Mouse (Mus musculus): ENCODE data around the gene Rnf135. TPM values are rescaled to one million over a fixed set of nuclear protein-coding genes. Genes with fewer than 3 reads are reported as not detected.

The Rnf135 gene
- polyA plus RNA-seq, 1 experiment from 2014 or later = 3.8 TPM

DNA sequence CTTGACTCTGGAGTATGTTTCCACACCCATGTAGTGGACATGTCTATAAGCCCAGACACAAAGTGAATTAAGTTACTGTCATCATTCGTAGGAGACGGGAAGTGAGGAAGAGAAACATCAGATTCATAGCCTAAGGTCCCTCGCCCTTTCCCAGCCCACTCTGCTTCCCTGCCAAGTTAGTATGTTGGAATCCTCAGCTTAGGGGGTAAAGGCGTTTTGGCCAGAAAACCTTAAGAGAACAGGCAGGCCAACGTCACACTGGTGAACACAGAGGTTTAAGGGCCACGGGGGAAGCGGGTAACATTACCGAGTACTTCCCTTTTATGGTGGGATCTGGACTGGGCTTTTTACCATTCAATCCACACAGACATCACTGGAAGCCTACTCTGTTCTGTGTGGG is 28.1 kb upstream of the Rnf135 start:
- H3K27ac ChIP-seq (ENCODE audit: low read depth, low read length) = no peak overlapping the region
- H3K9me3 ChIP-seq (ENCODE audit: control insufficient read depth, low read length) = no peaks in the 10 kb centered on the region
- ATAC-seq (ENCODE audit: low FRiP score) = no peak
- H3K4me2 ChIP-seq (replicated peaks; ENCODE audit: low read depth, low read length) = no peak overlapping the region
- no peak overlapping the region for H3K4me3 ChIP-seq (ENCODE audit: low read depth, low read length)
- 91% methylated on average over 8 of the region's 8 CpGs for WGBS
- no peaks in the 10 kb centered on the region for H3K4me1 ChIP-seq (replicated peaks; ENCODE audit: control insufficient read depth, insufficient read depth, low read length)
- H3K27me3 ChIP-seq (ENCODE audit: control insufficient read depth, insufficient read depth, low read length) = peaks cover 26% of the 10 kb centered on the region
- H3K9ac ChIP-seq (ENCODE audit: low read depth, low read length) = no peak overlapping the region
- DNase-seq (ENCODE audit: low spot score) = no peak
- H3K36me3 ChIP-seq (ENCODE audit: control insufficient read depth, insufficient read depth, low read length) = no peaks in the 10 kb centered on the region

GRCm38 (mm10) chr11:80155961-80156360 is 27.7 kb upstream of the Rnf135 start:
- no peak overlapping the region for H3K4me3 ChIP-seq (ENCODE audit: low read depth, low read length)
- no peak overlapping the region for H3K4me2 ChIP-seq (replicated peaks; ENCODE audit: low read depth, low read length)
- H3K9me3 ChIP-seq (ENCODE audit: control insufficient read depth, low read length) = no peaks in the 10 kb centered on the region
- H3K27me3 ChIP-seq (ENCODE audit: control insufficient read depth, insufficient read depth, low read length) = peaks cover 26% of the 10 kb centered on the region
- DNase-seq (ENCODE audit: low spot score) = no peak
- H3K27ac ChIP-seq (ENCODE audit: low read depth, low read length) = no peak overlapping the region
- H3K4me1 ChIP-seq (replicated peaks; ENCODE audit: control insufficient read depth, insufficient read depth, low read length) = no peaks in the 10 kb centered on the region
- H3K9ac ChIP-seq (ENCODE audit: low read depth, low read length) = no peak overlapping the region
- ATAC-seq (ENCODE audit: low FRiP score) = no peak
- WGBS = 85% methylated on average over 4 of the region's 4 CpGs
- no peaks in the 10 kb centered on the region for H3K36me3 ChIP-seq (ENCODE audit: control insufficient read depth, insufficient read depth, low read length)

DNA sequence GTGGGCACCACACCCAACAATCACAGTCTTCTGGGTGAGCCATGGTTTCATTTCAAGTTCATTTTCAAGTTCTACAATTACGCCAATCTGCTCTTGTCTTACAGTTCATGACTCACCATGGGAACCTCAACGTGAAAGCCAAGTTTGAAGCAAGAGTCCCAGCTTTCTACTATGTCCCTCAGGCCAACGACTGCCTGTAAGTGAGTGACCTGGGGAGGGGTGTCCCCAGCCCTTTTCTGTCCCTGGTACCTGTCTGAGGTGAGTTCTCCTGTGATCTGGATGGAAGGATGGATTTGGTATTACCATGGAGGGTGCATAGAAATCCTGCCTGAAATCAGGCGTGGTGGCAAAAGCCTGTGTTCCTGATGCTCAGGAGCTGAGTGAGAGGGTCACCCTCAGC is 26.8 kb upstream of the Rnf135 start:
- no peak overlapping the region for H3K27ac ChIP-seq (ENCODE audit: low read depth, low read length)
- no peak for DNase-seq (ENCODE audit: low spot score)
- H3K9ac ChIP-seq (ENCODE audit: low read depth, low read length) = no peak overlapping the region
- H3K27me3 ChIP-seq (ENCODE audit: control insufficient read depth, insufficient read depth, low read length) = peaks cover 26% of the 10 kb centered on the region
- WGBS = 77% methylated on average over 4 of the region's 4 CpGs
- no peak for ATAC-seq (ENCODE audit: low FRiP score)
- H3K9me3 ChIP-seq (ENCODE audit: control insufficient read depth, low read length) = no peaks in the 10 kb centered on the region
- H3K4me1 ChIP-seq (replicated peaks; ENCODE audit: control insufficient read depth, insufficient read depth, low read length) = no peaks in the 10 kb centered on the region
- H3K36me3 ChIP-seq (ENCODE audit: control insufficient read depth, insufficient read depth, low read length) = no peaks in the 10 kb centered on the region
- no peak overlapping the region for H3K4me2 ChIP-seq (replicated peaks; ENCODE audit: low read depth, low read length)
- no peak overlapping the region for H3K4me3 ChIP-seq (ENCODE audit: low read depth, low read length)

DNA sequence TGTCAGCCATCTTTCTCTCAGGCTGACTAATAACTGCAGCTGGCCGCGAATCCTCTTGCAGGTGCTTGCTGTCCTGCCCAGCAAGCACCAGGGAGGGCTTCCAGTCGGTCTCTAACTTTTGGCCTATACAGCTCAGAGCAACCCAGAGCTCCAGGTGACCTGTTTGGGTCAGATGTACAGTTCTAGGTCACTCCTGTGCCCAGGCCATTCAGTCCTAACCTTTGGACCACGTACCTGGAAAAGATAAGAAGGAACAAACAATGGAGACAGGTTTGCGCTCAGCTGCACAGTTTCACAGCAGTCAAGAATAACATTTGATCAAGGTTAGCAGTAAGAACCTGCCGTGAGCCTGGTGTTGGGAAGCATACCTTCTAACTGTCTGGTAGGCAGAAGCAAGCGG is 24.6 kb upstream of the Rnf135 start:
- no peak overlapping the region for H3K4me2 ChIP-seq (replicated peaks; ENCODE audit: low read depth, low read length)
- H3K4me3 ChIP-seq (ENCODE audit: low read depth, low read length) = no peak overlapping the region
- H3K36me3 ChIP-seq (ENCODE audit: control insufficient read depth, insufficient read depth, low read length) = no peaks in the 10 kb centered on the region
- H3K27ac ChIP-seq (ENCODE audit: low read depth, low read length) = no peak overlapping the region
- ATAC-seq (ENCODE audit: low FRiP score) (no peak), DNase-seq (ENCODE audit: low spot score) (no peak)
- WGBS = 83% methylated on average over 7 of the region's 7 CpGs
- no peaks in the 10 kb centered on the region for H3K9me3 ChIP-seq (ENCODE audit: control insufficient read depth, low read length)
- no peak overlapping the region for H3K9ac ChIP-seq (ENCODE audit: low read depth, low read length)
- H3K4me1 ChIP-seq (replicated peaks; ENCODE audit: control insufficient read depth, insufficient read depth, low read length) = no peaks in the 10 kb centered on the region
- H3K27me3 ChIP-seq (ENCODE audit: control insufficient read depth, insufficient read depth, low read length) = peaks cover 14% of the 10 kb centered on the region

DNA sequence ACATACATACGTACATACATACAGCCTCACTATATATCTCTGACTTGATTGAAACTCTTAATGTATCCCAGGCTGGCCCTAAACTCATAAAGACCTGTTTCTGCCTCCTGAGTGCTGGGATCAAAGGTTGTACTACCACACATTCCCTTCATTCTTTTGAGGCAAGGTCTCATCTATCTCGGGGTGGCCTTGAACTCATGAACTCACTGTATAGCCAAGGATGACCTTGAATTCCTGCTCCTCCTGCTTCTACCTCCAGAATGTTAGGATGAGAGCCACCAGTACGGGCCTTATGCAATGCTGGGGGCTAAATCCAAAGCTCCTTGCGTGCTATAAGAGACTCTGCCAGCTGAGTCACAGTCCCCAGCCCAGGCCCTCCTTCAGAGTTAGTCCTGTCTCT is 22.6 kb upstream of the Rnf135 start:
- ATAC-seq (ENCODE audit: low FRiP score) (no peak), DNase-seq (ENCODE audit: low spot score) (no peak)
- H3K4me1 ChIP-seq (replicated peaks; ENCODE audit: control insufficient read depth, insufficient read depth, low read length) = no peaks in the 10 kb centered on the region
- H3K4me2 ChIP-seq (replicated peaks; ENCODE audit: low read depth, low read length) = no peak overlapping the region
- no peak overlapping the region for H3K27ac ChIP-seq (ENCODE audit: low read depth, low read length)
- no peaks in the 10 kb centered on the region for H3K27me3 ChIP-seq (ENCODE audit: control insufficient read depth, insufficient read depth, low read length)
- H3K9me3 ChIP-seq (ENCODE audit: control insufficient read depth, low read length) = no peaks in the 10 kb centered on the region
- 86% methylated on average over 4 of the region's 4 CpGs for WGBS
- H3K9ac ChIP-seq (ENCODE audit: low read depth, low read length) = no peak overlapping the region
- no peak overlapping the region for H3K4me3 ChIP-seq (ENCODE audit: low read depth, low read length)
- no peaks in the 10 kb centered on the region for H3K36me3 ChIP-seq (ENCODE audit: control insufficient read depth, insufficient read depth, low read length)

DNA sequence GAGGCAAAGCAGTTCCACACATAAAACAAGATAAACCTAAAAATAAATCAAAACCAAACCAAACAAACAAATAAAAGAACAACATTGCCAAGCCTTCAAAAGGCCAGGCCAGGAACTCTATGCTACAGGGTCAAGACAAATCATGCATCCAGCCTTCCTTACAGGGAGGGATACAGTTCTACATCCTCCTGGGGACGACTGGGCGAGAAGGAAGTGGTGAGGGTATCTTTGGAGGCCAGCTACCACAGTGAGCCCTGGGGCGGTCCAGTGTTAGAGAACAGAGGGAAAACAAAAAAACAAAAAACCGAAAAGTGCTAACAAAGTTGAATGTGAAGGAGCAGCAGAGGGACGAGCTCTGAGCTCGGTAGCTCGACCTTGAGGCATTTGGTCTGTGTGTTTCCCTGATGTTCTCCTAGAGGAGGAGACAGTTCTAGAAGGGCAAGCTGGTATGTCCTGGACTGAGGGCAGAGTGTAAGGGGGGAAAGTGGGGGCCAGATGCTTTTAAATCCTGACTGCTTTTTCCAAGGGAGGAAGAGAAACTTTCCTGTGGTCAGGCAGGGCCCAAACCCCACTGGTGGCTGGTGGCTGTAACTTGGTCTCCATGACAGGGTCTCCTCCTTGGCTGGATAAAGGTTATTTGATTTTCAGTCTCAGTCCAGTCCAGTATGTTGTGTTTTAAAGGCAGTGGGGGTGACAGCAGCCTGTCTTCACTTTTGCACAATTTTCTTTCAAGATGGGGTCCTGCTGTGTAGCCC is 20.1 kb upstream of the Rnf135 start:
- no peak for ATAC-seq (ENCODE audit: low FRiP score)
- DNase-seq (ENCODE audit: low spot score) = no peak
- no peak overlapping the region for H3K4me3 ChIP-seq (ENCODE audit: low read depth, low read length)
- no peak overlapping the region for H3K27ac ChIP-seq (ENCODE audit: low read depth, low read length)
- no peaks in the 10 kb centered on the region for H3K9me3 ChIP-seq (ENCODE audit: control insufficient read depth, low read length)
- H3K9ac ChIP-seq (ENCODE audit: low read depth, low read length) = no peak overlapping the region
- 77% methylated on average over 7 of the region's 7 CpGs for WGBS
- no peaks in the 10 kb centered on the region for H3K27me3 ChIP-seq (ENCODE audit: control insufficient read depth, insufficient read depth, low read length)
- H3K36me3 ChIP-seq (ENCODE audit: control insufficient read depth, insufficient read depth, low read length) = no peaks in the 10 kb centered on the region
- H3K4me1 ChIP-seq (replicated peaks; ENCODE audit: control insufficient read depth, insufficient read depth, low read length) = no peaks in the 10 kb centered on the region
- no peak overlapping the region for H3K4me2 ChIP-seq (replicated peaks; ENCODE audit: low read depth, low read length)

GRCm38 (mm10) chr11:80164224-80164623 is 19.4 kb upstream of the Rnf135 start:
- 47% methylated on average over 2 of the region's 2 CpGs for WGBS
- DNase-seq (ENCODE audit: low spot score) (no peak), ATAC-seq (ENCODE audit: low FRiP score) (no peak)
- Histone ChIP-seq H3K27ac (ENCODE audit: low read depth, low read length) (no peak overlapping the region), H3K36me3 (ENCODE audit: control insufficient read depth, insufficient read depth, low read length) (no peaks in the 10 kb centered on the region), H3K9ac (ENCODE audit: low read depth, low read length) (no peak overlapping the region), H3K9me3 (ENCODE audit: control insufficient read depth, low read length) (no peaks in the 10 kb centered on the region), H3K4me3 (ENCODE audit: low read depth, low read length) (no peak overlapping the region), H3K4me2 (replicated peaks; ENCODE audit: low read depth, low read length) (no peak overlapping the region), H3K27me3 (ENCODE audit: control insufficient read depth, insufficient read depth, low read length) (no peaks in the 10 kb centered on the region), H3K4me1 (replicated peaks; ENCODE audit: control insufficient read depth, insufficient read depth, low read length) (no peaks in the 10 kb centered on the region)

DNA sequence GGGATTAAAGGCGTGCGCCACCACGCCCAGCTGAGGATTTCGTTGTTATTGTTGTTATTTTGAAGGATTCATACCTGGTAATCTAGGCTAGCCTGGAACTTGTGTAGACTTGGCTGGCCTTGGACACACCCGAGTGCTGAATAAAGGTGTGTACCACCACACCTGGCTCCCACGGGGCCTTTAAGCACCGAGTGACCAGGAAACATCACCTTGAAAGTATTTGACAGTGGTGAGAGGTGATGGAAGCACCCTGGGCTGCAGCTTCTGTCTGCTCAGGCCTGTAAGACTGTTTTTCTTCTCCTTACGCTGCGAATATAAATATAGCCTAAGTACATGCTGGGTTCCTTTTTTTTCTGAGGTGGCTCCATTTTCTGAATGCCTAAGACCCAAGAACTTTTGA is 15.5 kb upstream of the Rnf135 start:
- Histone ChIP-seq H3K4me1 (replicated peaks; ENCODE audit: control insufficient read depth, insufficient read depth, low read length) (no peaks in the 10 kb centered on the region), H3K27me3 (ENCODE audit: control insufficient read depth, insufficient read depth, low read length) (no peaks in the 10 kb centered on the region), H3K4me2 (replicated peaks; ENCODE audit: low read depth, low read length) (no peak overlapping the region), H3K4me3 (ENCODE audit: low read depth, low read length) (no peak overlapping the region), H3K9me3 (ENCODE audit: control insufficient read depth, low read length) (no peaks in the 10 kb centered on the region), H3K27ac (ENCODE audit: low read depth, low read length) (no peak overlapping the region), H3K36me3 (ENCODE audit: control insufficient read depth, insufficient read depth, low read length) (no peaks in the 10 kb centered on the region), H3K9ac (ENCODE audit: low read depth, low read length) (no peak overlapping the region)
- DNase-seq (ENCODE audit: low spot score) (no peak), ATAC-seq (ENCODE audit: low FRiP score) (no peak)
- 94% methylated on average over 9 of the region's 9 CpGs for WGBS

DNA sequence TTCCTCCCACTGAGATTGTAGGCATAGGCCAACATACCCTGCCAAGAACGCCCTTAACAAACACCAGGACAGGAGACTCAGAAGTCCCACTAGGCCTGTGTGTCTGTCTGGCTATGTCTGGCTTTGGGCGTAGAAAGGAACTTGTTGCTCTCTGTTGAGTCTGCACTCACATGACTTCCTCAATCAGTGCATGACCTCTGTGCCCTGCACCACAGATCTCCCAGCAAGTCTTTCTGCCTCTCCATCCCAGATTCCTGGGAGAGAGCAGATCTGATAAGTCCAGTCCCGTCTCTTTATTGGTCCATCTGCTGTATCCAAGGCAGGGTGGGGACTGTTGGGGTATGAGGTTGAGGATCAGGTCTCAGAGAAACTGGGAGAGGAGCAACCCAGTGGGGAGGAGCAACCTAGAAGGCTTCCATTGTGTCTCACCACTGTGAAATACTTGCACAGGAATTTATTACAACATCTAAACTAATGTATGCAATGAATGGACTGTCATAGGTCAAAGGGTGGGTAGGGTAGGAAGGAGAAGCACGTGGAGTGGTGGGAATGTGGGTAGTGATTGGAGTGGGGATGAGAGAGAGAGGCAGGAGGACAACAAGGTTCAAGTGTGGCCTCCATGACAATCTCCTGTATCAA is 14.9 kb upstream of the Rnf135 start:
- DNase-seq (ENCODE audit: low spot score) = no peak
- H3K9ac ChIP-seq (ENCODE audit: low read depth, low read length) = no peak overlapping the region
- 83% methylated on average over 4 of the region's 4 CpGs for WGBS
- H3K36me3 ChIP-seq (ENCODE audit: control insufficient read depth, insufficient read depth, low read length) = no peaks in the 10 kb centered on the region
- H3K4me2 ChIP-seq (replicated peaks; ENCODE audit: low read depth, low read length) = no peak overlapping the region
- H3K27ac ChIP-seq (ENCODE audit: low read depth, low read length) = no peak overlapping the region
- no peak for ATAC-seq (ENCODE audit: low FRiP score)
- H3K4me3 ChIP-seq (ENCODE audit: low read depth, low read length) = no peak overlapping the region
- H3K9me3 ChIP-seq (ENCODE audit: control insufficient read depth, low read length) = no peaks in the 10 kb centered on the region
- no peaks in the 10 kb centered on the region for H3K27me3 ChIP-seq (ENCODE audit: control insufficient read depth, insufficient read depth, low read length)
- no peaks in the 10 kb centered on the region for H3K4me1 ChIP-seq (replicated peaks; ENCODE audit: control insufficient read depth, insufficient read depth, low read length)

Measured in hindbrain, embryonic 11.5 days (tissue).